Mouse (Mus musculus) gastrocnemius, postnatal 10 days (tissue): ENCODE results near the gene Sptssa. TPM values are rescaled to one million over a fixed set of nuclear protein-coding genes. Genes with fewer than 3 reads are reported as not detected.
A peak's percentile ranks its signal among the peaks of the same experiment; 100 is the strongest.
"Not testable (repeated sequence)": the region's sequence is repeated elsewhere in the genome, so short reads cannot be mapped to it uniquely, and the experiment has no call there.

Experiments
- DNase-seq: peaks from one replicate; pipeline ENCODE4 v3.0.0; 2021; ENCODE audit warnings: mixed read lengths
- long read RNA-seq, 2 experiments: library from polyadenylated mRNA; stranded (forward); transcript quantifications; one replicate each; pipeline ENCODE4 v2.0.0; 2021
- total RNA-seq, 2 experiments: library from RNA; stranded (reverse); gene quantifications; 2 replicates each; pipeline ENCODE4 v1.2.3; 2021

Gene Sptssa
- total RNA-seq: 10 to 100 TPM; 31.8 to 33.7 TPM
- long read RNA-seq, experiment 1, transcript Sptssa-201 (2 exons, 1,346 nt): major isoform, 49 of 49 reads
- long read RNA-seq, experiment 1, partial matches to known transcripts: 0 of 49 reads
- long read RNA-seq, experiment 1, other reads (novel, unspliced or antisense): 0 of 49 reads
- long read RNA-seq, experiment 2, transcript Sptssa-201 (2 exons, 1,346 nt): major isoform, 69 of 69 reads
- long read RNA-seq, experiment 2, partial matches to known transcripts: 0 of 69 reads
- long read RNA-seq, experiment 2, other reads (novel, unspliced or antisense): 0 of 69 reads

- peak; percentile 96 for DNase-seq
Observed at GRCm38 (mm10) chr12:54656396-54657171, at the start of gene Sptssa. Gene Sptssa (minus strand): TSS chr12:54656573.

- no peak for DNase-seq
Observed at GRCm38 (mm10) chr12:54699394-54699793, 43.0 kb upstream of the Sptssa start.

- DNase-seq: no peak
Observed at GRCm38 (mm10) chr12:54697791-54698250, 41.4 kb upstream of the Sptssa start.

- DNase-seq: no peak
Observed at GRCm38 (mm10) chr12:54697003-54697597, 40.7 kb upstream of the Sptssa start.

- peak; percentile 92 for DNase-seq
Observed at GRCm38 (mm10) chr12:54696242-54697002, 40.0 kb upstream of the Sptssa start.

GRCm38 (mm10) chr12:54695511-54696241 is 39.3 kb upstream of the Sptssa start, which contains the start of gene Eapp:
Gene Eapp (minus strand): TSS chr12:54695897.
- DNase-seq: peak; percentile 91

- DNase-seq: no peak
Observed at GRCm38 (mm10) chr12:54694847-54695510, 38.6 kb upstream of the Sptssa start.

GRCm38 (mm10) chr12:54689082-54689481 is 32.7 kb upstream of the Sptssa start:
- no peak for DNase-seq

- no peak for DNase-seq
Observed at GRCm38 (mm10) chr12:54683182-54683581, 26.8 kb upstream of the Sptssa start.

- no peak for DNase-seq
Observed at GRCm38 (mm10) chr12:54676709-54677108, 20.3 kb upstream of the Sptssa start.

GRCm38 (mm10) chr12:54675396-54675795 is 19.0 kb upstream of the Sptssa start:
- DNase-seq: no peak

- no peak for DNase-seq
Observed at GRCm38 (mm10) chr12:54671262-54671661, 14.9 kb upstream of the Sptssa start.

- no peak for DNase-seq
Observed at GRCm38 (mm10) chr12:54668141-54668540, 11.8 kb upstream of the Sptssa start.

GRCm38 (mm10) chr12:54665526-54665925 is 9.2 kb upstream of the Sptssa start:
- DNase-seq: no peak

- DNase-seq: not testable (repeated sequence)
Observed at GRCm38 (mm10) chr12:54661470-54661869, 5.1 kb upstream of the Sptssa start.

- no peak for DNase-seq
Observed at GRCm38 (mm10) chr12:54659901-54660300, 3.5 kb upstream of the Sptssa start.

- DNase-seq: no peak
Observed at GRCm38 (mm10) chr12:54658425-54659092, 2.2 kb upstream of the Sptssa start.

GRCm38 (mm10) chr12:54657951-54658350 is 1.6 kb upstream of the Sptssa start:
- DNase-seq: no peak

- DNase-seq: no peak
Observed at GRCm38 (mm10) chr12:54657226-54657625, 853 bp upstream of the Sptssa start.

- no peak for DNase-seq
Observed at GRCm38 (mm10) chr12:54656039-54656395, 356 bp downstream of the Sptssa start.
